Mouse (Mus musculus): Measurements from ENCODE around the gene Ly9. TPM values are rescaled to one million over a fixed set of nuclear protein-coding genes. Genes with fewer than 3 reads are reported as not detected.
A peak's percentile ranks its signal among the peaks of the same experiment; 100 is the strongest.

Gene Ly9
- total RNA-seq, 1 experiment from 2014 or later = 35.9 TPM

DNA sequence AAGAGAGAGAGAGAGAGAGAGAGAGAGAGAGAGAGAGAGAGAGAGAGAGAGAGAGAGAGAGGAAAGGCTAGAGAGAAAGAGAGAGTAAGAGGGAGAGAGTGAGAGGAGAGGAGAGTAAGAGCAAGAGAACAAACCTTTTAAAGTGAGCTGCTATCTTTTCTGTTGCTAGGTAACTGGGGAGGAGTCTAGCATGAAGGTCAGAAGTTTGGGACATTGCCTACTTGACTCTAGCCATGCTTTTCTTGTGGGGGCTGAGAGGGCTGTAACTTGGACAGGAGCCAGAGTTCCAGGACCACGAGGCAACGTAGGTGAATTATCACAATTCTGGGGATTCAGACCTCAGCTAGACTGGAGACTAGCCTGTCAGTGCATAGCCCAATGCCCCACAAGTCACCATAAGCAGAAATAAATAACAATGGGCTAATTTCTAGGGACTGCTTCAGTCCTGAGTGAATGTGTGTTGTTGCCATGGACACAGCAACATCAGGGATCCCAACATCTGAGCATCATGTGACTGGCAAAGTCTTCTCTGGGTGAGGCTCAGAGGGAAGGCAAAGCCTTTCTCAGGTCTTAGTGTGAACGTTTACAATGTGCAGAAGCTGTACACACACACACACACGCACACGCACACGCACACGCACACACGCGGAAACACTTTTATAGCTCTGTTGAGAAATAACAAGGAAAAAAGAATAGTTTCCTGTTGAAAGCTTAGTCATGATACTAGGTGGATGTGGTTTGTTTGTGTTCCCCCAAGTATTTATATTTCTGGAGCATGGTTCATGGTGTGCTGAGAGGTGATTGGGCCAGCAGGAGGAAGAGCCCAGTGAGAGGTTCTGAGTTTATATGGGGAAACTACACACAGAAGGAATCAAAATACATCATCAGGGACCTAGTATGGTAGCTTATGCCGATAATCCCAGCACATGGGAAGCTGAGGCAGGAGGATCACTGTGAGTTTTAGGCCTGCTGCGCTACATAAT is 53.6 kb downstream of the Ly9 start:
- ATAC-seq (replicated peaks in 1 of 2; ENCODE audit: insufficient read depth in 1 of 2, low FRiP score in 2 of 2, low TSS enrichment in 1 of 2, low read depth in 1 of 2, poor library complexity in 2 of 2, severe bottlenecking in 2 of 2) = peak; percentile 31 to 35; a peak in 2 of 4 replicates

DNA sequence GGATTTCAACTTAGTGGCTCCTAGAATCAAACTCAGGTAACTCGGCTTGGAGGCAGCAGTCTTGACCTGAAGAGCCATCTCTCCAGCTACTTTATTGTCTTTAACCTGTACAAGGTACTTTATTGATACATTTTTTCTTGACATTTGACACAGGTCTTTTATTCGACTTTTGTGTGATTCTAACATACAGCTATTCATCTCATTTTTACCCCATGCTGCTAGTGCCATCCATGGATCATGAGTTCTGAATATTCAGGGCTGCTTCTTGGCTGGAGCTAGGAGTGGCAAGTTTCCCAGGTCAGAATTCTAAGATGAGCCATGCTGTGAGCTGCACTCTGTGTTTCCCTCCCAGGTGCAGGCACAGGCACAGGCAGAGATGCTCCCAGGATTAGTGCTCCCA is 55.0 kb downstream of the Ly9 start:
- no peak for ATAC-seq (replicated peaks in 1 of 2; ENCODE audit: insufficient read depth in 1 of 2, low FRiP score in 2 of 2, low TSS enrichment in 1 of 2, low read depth in 1 of 2, poor library complexity in 2 of 2, severe bottlenecking in 2 of 2)

DNA sequence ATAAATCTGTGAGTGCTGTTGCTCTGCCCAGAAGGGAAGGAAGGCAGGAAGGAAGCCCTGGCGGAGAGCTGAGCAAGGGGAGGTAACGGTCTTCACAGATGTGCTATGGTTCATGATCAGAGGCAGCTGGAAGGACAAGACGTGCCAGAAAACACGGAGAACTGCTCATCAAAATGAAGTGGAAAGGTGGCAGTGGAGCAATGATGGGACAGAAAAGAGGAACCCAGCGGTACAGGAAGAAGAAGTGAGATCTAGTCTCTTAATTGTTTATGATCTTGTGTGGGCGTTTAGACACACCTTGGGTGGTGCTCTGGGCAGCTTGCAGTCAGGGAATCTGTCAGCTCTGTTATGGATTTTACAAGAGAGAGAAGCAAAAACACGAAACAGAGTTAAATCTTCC is 55.9 kb downstream of the Ly9 start:
- no peak; a peak in 1 of 4 replicates for ATAC-seq (replicated peaks in 1 of 2; ENCODE audit: insufficient read depth in 1 of 2, low FRiP score in 2 of 2, low TSS enrichment in 1 of 2, low read depth in 1 of 2, poor library complexity in 2 of 2, severe bottlenecking in 2 of 2)

DNA sequence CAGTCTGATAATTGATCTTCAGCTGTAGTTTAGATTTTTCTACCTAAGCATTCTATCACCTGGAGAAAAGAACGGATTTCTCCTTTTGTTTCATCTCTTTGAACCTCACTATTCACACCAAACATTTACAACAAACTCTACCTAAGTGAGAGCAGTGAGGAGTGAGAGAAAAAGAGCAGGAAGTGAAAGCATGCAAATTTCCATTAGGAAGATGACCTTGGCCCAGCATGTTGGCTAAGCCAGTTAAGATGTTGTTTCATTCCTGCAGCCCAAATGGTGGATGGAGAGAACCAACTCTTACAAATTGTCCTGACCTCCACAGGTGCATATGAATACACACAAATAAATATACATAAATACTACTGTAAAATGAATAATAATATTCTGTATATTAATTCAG is 66.5 kb downstream of the Ly9 start:
- ATAC-seq (replicated peaks in 1 of 2; ENCODE audit: insufficient read depth in 1 of 2, low FRiP score in 2 of 2, low TSS enrichment in 1 of 2, low read depth in 1 of 2, poor library complexity in 2 of 2, severe bottlenecking in 2 of 2) = no peak

Other genes starting within 250 kb of the Ly9 start
- gene Klhdc9, start 246.6 kb downstream of the Ly9 start, total RNA-seq (2017) = 3.5 and 5.7 TPM in 2 replicates
- 5.2 and 6.2 TPM in 2 replicates for gene Nectin4, start 237.3 kb downstream of the Ly9 start, total RNA-seq (2017)
- 112 and 133 TPM in 2 replicates for gene Arhgap30, start 218.5 kb downstream of the Ly9 start, total RNA-seq (2017)
- 47.0 and 59.5 TPM in 2 replicates for gene Usf1, start 196.1 kb downstream of the Ly9 start, total RNA-seq (2017)
- gene Tstd1, start 188.5 kb downstream of the Ly9 start, total RNA-seq (2017) = 4.7 and 8.8 TPM in 2 replicates
- gene F11r, start 169.9 kb downstream of the Ly9 start, total RNA-seq (2017) = 12.1 and 13.4 TPM in 2 replicates
- 10.0 and 10.3 TPM in 2 replicates for gene Alyref2, start 103.9 kb downstream of the Ly9 start, total RNA-seq (2017)
- gene Itln1, start 72.1 kb downstream of the Ly9 start, total RNA-seq (2017) = not detected in 2 replicates
- 25.9 and 29.0 TPM in 2 replicates for gene Cd244a, start 48.2 kb downstream of the Ly9 start, total RNA-seq (2017)
- 1.9 and 2.3 TPM in 2 replicates for gene Slamf7, start 45.6 kb upstream of the Ly9 start, total RNA-seq (2017)
- 60.5 and 99.3 TPM in 2 replicates for gene Cd48, start 74.6 kb upstream of the Ly9 start, total RNA-seq (2017)
- gene Slamf1, start 159.7 kb upstream of the Ly9 start, total RNA-seq (2017) = 2.1 and 2.6 TPM in 2 replicates
- gene Cd84, start 232.3 kb upstream of the Ly9 start, total RNA-seq (2017) = 96.5 and 139 TPM in 2 replicates